Mouse (Mus musculus) liver, adult 2 months (tissue): ENCODE data around the gene Frmd5.

ENCODE experiments used
- CTCF ChIP-seq: fragments of 200-500 bp; IDR thresholded peaks from 2 replicates; pipeline ENCODE4 v1.5.1; 2011; ENCODE audit warnings: low read depth, low read length, control low read depth
- POLR2A ChIP-seq: fragments of 200-500 bp; IDR thresholded peaks from 2 replicates; pipeline ENCODE4 v1.6.1; 2011; ENCODE audit warnings: low read length, control low read depth; ENCODE audit not compliant: insufficient read depth; ENCODE audit errors: extremely low read depth

DNA sequence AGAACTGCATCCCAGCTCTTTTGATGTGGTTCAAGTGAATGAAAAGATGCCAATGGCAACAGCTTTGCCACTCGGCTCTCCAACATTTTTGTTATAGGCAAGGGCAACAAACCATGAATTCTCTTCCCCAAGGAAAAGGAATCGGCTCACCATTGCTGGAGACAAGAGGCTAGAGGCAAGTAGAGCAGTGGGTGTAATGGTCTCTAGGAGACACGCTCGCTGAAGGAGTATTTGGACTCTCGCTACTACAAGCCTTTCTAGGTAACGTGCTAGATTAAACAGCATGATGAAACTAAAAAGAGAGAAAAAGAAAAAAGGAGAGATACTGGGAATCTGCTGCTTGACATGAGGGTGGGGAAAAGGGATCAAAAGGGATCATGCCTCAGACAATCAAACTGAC, 87.9 kb downstream of the Frmd5 start:
- TF ChIP-seq CTCF (no peak), POLR2A (no peak)
